Mouse (Mus musculus) NIH3T3 (cell line): ENCODE measurements around the gene Patz1.

ENCODE experiments used
- DNase-seq: peaks from one replicate; pipeline ENCODE4 v3.0.0-alpha.2; 2012; ENCODE audit warnings: low read depth

Gene Patz1

DNA sequence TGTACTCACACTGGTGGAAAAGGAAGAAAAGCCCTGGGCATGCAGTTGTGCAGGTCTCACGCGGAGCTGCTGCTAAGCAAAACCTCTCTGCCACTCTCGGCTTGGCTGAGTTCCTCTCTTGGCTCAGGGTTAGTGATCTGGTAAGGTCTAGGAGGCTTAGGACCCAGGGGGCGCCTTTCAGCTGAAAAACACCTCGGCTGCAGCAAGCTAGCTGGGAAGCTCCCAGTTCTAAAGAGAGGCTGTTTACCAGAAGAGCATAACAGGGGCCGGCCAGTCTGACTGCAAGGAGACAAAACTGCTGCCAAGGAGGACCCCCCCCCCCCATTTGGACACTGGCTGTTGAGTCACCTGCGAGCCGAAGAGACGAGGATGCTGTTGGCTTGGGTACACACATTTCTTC, 41.9 kb downstream of the Patz1 start:
- peak; percentile 96 for DNase-seq

DNA sequence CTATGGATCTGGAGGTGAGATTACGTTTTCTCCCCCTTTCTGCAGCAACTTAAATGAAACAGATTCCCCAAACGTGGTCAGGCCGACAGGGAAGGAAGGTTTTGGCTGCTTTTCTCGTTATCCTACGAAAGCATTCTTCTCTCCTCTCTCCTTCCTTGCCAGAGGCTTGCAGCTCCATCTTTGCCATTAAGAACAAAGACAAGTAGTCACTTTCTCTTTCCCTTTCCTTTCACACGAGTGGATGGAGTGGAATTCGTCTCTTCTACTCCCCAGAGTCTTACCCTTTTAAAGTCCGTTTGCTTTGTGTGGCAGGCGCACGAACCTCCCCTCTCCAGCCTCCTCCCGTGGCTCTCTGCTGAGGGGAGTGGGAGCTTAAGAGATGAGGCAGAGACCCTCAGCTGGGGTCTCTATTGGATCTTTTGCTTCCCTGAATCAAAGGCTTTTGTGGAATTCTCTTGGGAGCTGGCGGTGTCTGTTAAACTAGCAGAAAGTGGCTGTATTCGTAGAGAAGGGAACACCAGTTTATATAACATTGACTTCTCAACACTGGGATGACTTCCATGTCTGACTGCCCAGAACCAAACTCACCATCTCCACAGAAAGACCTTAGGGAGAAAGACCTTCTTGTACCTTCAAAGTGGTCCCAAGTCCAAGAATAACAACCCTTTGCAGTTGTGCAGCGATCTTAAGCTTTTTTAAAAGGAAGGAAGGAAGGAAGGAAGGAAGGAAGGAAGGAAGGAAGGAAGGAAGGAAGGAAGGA, 42.5 kb downstream of the Patz1 start:
- peak; percentile 40 for DNase-seq

DNA sequence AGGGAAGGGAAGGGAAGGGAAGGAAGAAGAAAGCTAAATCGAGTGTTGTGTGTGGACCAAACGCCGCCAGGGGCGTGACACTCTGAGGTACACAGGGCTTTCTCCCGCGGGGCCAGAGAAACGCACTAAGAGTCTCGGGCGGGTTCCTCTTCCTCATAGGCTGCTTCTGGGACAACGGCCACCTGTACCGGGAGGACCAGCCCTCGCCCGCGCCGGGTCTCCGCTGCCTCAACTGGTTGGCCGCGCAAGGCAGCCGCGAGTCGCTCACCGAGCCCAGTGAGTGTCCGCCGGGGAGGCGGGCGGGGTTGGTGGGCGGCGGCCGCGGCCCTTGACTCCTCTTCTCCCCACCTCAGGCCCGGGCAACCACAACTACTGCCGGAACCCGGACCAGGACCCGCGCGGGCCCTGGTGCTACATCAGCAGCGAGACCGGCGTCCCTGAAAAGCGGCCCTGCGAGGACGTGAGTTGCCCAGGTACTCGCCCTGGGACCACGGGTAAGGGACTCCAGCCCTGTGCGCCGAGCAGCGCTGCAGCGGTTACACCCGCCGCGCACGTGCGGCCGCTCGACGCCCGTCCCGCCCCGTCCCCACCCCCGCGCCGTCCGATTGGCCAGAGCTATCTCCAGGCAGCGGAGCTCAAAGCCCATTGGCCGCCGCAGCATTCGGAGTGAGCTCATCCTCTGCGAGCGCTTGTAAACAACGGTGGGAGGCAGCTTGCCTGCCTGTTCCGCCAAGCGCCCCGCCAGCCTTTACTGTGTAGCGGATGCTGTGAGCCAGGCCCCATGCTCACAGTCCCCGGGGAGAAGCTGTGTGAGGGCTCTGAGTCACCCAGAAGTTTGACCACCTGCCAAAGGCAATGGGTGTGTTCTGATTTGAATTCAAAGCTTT, 43.3 kb downstream of the Patz1 start:
- peak; percentile 99 for DNase-seq

DNA sequence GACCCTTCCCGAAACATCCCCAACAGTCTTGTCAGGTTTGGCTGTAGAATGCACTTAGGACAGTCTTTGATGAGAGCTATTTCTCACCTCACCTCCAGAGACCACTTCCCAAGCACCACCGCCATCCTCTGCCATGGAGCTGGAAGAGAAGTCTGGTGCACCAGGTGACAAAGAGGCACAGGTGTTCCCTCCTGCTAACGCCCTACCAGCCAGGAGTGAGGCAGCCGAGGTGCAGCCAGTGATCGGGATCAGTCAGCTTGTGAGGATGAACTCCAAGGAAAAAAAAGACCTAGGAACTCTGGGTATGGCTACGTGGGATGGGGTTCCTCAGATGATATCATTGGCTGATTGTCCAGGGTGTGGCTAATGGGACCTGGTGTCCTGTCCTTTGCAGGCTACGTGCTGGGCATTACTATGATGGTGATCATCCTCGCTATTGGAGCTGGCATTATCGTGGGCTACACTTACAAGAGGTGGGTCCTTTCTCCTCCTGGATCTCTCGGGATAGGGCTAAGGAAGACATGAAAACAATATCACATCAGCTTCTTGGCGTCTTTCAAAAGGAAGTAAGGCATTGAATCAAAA, 44.5 kb downstream of the Patz1 start:
- DNase-seq: no peak

DNA sequence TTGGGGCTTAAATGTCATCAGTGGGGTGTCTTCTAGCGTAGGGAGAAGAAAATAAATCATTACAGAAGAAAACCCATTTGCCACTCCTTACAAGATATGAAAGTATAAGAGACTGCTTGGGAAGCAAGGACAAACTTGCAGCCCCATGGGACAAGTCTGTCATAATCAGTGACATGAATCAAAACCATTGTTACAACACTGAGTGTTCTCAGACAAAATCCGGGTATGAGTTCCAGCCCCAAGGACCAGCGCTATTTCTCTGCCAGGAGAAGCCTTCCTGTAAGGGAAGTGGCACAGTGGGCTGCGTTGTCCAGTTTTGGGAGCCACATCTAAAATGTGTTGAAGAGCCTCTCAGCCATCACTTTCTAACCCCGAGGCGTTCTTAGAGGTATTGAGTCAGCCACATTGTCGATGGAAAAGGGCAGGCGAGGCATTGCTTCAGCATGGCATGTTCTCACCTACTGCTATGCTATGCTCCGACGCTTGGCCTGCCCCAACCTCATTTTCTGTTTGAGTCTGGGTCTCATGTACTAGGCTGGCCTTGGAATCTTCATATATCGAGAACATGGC, 45.6 kb downstream of the Patz1 start:
- no peak for DNase-seq

DNA sequence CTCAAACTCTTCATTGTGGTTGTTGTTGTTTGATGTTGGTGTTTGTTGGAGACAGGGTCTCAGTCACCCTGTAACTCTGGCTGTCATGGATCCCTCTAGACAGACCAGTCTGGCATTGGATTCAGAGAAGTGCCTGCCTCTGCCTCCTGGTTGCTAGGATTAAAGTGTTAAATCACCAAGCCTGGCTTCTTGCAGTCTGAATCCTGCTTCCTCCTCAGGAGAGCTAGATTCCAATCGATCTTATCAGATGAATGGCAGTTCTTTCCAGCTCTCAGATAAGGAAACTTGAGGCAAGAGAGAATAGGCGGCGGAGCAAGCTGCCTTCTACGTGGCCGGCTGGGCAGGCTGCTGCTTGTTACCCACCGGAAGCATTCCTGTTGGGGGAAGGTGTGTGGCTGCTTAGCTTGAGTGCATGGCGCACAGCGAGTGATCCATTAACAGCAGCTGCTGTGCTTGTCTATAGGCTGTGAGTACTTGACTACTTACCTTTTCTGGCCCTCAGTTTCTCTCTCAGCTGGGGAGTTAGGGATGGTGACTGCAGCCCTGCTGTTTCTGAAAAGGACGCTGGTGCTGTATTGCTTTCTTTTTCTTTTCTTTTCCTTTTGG, 46.1 kb downstream of the Patz1 start:
- no peak for DNase-seq

DNA sequence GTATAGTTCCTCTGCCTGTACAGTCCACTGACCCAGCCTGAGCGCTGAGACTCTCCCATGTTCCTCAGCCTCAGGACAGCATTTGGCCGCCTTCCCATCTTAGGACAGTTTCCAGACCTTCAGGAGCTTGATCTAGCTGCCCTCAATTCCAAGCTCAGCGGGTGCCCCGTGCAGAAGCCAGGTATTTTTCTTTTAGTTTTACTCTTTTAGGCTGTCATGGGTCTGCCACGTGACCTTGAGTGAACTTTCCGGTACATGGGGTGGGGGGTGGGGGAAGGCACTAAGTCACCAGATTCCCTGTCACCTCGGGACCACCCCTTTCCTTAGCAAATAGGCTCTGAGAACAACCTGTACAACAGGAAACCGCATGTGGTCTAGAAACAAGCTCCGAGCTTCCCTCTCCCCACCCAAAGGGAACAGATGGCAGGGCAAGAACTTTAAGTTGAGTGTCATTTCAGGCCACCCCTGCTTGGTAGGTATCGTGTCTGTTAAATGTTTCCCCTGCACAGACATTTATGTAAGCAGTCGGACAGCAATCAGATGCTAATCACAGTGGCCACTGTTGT, 47.1 kb downstream of the Patz1 start:
- no peak for DNase-seq

DNA sequence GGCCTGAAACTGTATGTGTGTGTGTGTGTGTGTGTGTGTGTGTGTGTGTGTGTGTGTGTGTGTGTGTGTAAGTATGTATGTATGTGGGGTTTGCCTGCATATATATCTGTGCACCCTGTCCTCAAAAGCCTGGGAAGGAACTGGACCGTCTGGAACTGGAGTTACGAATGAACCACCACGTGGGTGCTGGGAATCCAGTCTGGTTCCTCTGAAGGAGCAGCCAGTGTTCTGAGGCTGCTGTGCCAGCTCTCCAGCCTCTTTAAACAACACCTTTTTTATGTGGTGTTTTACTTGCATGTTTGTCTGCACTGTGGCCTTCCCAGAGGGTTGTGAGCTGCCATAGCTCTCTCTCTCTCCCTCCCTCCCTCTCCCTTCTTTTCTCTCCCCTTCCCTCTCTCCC, 47.9 kb downstream of the Patz1 start:
- no peak for DNase-seq

DNA sequence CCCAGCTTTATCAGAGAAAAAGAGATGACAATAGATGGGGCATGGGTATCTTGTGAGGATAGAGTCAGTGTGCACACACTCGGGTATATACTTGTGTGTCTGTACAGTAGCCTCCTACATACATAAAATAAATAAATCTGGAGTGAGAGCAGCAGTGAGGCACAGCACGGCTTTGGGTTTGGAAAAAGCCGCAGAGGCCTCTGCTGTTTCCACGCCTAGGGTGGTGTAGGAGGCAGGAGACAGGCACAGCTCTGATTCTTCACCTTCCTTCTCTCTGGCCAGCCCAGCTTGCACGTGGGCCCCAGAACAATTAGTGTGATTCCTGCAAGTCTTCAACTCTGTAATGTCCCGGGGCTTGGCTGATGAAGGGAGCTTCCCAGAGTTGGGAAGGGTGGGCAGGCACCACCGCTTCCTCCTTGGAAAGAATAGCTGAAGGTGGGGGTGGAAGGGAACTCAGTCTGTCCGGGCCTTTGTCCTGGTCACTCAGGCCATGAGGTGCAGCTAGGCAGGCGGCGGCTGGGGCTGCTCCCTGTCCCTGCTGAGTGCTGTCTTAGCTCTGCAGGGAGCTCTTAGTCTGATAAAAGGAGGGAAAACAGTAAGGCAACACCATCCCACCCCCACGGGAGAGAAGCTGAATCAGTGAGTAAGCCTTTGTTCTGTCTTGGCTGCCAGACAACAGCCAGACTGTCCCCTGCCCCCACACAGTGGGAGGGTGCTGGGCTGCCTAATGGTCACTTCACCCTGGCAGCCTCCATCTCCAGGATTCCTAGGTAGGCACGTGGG, 48.7 kb downstream of the Patz1 start:
- peak; percentile 93 for DNase-seq

DNA sequence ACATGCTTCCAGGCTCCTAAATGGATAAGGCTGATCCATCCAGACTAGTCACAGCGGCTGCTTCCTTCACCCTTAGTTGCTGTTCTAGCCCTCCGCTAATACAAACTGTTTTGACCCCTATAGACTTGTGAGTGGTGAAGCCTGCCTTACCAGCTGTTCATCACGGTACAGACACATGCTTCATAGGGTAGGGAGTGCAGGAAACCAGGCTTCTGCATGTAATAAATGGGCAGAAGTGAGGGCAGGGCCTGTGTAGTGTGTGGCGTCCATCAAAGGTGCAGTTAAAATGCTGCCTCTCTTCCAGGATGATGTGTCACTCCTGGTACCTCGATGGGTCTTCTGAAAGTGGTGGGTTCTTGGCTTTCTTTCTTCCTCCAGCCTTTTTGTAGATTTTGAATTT, 49.3 kb downstream of the Patz1 start:
- DNase-seq: no peak

DNA sequence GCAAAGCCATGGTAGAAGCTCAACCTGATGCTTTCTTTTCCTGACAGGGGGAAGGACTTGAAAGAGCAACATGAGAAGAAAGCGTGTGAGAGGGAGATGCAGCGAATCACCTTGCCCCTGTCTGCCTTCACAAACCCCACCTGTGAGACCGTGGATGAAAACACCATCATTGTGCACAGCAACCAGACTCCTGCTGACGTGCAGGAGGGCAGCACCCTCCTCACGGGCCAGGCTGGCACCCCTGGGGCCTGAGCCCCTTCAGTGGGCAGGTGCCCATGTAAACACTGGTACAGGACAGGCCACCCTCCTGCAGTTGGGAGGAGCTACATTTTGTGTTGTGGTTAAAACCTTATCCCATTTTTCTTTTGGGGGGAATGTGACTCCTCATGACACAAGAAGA, 52.8 kb downstream of the Patz1 start:
- no peak for DNase-seq

DNA sequence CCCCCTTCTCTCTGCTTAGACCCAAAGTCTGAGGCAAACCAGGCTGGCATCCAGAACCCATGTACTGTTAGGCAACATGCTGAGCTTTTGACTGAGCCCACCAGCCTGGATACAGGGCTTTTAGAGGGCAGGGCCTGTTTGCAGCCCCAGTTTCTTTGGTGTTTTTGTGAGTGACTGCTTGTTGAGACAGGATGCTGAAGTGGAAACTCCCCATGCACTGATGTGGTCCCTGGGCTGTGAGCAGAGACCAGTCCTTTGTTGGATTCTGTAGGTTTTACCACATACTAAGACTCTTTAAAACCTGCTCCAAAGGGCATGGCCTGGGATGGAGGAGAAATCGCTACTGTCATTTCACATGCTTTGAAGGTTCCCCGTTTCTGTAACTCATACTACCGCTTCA, 56.2 kb downstream of the Patz1 start:
- no peak for DNase-seq

DNA sequence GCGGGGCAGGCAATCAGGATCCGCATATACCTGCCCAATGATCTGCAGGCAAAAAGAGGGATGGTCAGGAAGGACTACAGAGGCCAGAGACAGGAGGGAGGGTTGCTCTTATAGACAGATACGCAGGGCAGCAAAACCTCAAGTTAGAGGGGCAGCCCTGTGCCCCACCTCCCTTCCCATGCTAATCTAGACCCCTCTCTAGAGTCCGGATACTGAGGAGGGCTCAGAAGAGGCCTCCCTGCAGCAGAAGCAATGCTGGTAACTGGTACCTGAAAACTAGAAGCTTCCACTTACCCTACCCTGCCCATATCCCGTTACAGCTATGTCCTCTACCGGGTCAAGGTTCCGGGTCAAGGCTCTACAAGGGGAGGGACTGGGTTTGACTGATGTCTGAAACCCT, 57.7 kb downstream of the Patz1 start:
- DNase-seq: no peak

DNA sequence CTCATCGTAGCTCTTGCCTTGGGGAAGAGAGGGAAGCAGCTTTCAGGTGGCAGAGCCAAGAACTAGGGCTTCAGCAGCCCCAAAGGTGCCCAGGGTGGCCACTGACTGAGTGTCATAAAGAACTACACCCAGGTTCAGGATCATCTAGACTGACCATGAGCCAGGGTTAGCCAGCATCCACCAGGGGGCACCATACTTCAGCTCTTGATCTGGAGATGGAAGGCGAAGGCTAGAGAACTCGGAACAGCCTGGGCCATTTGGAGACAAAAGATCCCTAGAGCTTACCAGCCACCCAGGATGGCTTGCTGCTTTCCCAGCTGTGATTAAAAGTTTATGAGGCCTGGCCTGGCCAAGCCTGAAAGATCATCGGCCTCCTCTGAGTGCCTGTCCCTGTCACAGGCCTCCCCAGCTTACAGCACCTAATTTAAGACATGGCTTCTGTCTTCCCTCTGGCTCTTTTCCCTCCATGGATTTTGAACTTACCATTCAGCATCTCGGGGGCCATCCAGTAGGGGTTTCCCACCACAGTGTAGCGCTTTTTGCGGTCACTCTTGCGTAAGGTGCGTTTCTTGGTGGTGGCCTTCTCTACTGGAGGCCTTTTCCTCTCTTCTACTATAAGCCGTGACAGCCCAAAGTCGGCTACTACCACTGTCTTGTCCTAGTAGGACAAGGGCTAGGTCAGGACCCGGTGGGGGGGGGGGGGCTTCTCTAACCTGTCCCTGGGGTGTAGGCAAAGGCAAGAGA, 58.6 kb downstream of the Patz1 start:
- peak; percentile 95 for DNase-seq

DNA sequence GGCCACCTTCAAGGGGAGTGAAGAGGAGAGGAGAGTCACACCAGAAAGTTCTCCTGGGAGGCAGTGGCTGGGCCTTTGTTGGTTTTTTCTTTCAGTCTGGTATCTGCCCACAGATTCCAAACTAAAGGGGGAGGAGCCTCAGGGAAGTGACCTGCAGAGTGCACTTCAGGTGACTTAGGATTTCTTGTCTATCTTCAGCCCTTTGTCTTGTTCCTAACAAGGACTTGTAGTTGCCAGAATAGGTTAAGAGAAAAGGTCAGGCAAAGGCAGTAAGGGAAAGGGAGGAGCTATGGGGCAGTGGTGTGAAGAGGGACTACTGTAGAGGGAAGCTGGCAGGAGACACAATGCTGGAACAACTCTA, 59.1 kb downstream of the Patz1 start:
- DNase-seq: no peak

DNA sequence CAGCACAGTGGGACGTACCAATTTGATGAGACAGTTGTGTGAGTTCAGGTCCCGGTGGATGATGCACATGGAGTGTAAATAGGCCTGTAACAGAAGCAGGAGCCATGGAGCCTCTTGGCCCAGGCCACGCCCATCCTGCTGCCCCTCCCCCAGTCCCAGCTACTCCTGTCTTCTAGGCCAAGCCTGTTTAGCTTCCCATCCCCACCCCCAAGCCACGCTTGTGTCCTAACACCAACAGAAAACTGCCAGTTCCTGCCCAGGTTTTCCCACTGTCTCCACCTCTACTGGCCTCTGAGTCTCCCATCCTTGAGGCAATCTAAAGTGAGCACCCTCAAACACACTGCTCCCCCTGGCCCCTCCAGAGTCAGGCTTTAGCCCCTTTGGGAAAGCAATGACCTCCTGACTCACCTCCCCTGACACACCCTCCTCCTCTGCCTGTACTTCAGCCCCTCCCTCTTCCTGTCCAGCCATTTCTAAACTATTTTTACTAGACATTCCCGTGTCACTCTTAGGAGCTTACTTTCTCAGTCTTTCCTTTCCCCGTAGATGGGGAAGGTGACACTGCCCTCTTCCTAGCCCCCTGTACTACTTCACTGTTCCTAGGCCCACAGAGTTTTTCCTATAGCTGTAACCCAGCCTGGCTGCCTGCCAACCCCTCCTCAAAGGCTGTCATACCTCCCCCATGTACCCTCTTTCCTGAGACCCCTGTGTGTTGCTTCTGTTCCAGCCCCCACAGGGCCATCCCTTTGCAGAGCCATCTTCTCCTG, 60.1 kb downstream of the Patz1 start:
- peak; percentile 82 for DNase-seq

DNA sequence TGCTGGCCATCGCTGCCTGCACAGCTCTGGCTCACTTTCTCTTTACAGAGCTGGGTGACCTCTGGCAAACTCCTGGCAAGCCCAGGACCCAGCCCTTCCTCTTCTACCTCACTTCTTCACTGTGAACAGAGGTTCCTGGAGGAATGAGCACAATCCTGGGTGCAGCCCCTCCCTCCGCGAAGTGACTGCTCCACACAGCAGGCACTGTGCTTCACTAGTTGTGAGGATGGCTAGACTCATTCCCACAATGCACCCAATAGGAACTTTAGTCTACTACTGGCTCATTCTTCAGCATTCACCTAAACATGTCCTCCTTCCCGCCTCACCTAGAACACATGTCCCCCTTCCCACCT, 60.6 kb downstream of the Patz1 start:
- no peak for DNase-seq

DNA sequence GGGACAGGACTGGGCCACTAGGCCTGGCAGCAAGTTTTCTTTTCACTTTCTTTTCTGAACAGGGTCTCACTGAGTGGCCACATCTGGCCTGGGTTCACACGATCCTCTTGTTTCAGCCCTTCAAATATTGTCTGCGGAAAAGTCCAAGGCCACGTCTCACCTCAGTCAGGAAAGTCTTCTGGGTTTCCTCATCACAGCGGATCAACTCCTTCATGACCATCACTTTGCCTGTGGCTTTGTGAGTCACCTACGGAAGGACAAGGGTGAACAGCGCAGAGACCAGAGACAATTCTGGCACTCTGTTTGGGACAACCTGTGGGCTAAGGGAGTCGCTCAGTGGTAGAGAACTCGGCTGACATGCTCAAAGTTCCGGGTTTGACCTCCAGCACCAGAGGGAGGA, 63.5 kb downstream of the Patz1 start:
- no peak for DNase-seq

DNA sequence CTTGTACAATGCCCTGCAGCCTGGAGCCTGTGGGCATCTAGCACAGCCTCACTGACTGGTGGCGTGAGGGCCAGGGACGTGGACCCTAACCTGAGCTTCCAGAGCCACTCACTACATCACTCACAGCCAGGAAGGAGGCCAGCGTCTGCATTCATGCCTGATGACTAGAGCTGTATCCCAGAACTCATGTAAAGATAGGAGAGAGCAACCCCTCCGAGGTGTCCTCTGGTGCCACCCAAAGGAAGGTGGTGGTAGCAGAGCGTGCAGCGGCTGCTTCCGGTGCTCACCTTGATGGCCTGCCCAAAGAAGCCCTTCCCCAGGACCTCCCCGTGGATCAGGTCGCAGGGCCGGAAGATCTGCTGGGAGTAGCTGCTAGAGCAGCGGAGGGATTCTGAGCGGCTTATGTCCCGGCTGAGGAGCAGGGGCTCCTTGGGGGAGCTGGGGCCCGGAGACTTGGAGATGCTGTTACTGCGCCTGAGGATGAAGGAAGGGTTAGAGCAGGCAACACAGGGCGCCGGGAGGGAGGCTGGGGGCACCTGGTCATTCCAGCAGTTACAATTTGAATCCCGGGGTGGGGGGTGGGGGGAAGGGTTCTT, 64.4 kb downstream of the Patz1 start:
- peak; percentile 57 for DNase-seq
